Mouse (Mus musculus): ENCODE data around the gene Csk. TPM values are rescaled to one million over a fixed set of nuclear protein-coding genes. Genes with fewer than 3 reads are reported as not detected.

Gene Csk
- 24.2 and 25.1 TPM in 2 replicates for polyA plus RNA-seq (2012; rRNA removed)

DNA sequence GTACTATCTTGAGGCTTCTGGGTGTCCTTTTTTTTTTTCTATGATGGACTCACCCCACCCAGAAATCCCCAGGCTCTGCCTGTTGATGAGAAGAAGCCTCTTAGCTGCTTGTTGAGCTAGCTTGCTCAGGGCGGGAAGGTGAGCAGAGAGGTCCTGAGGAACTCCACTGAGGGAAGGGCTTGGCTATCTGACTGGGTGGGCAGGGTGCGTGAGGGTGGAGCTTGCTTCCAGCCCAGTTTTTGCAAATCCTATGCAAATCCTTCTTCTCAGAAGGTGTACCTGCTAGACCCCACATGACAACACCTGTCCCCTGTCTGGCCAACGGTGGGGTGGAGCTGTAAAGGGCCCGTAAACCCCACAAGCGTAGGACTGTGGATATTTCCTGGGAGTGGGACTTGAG lies at the start of gene Csk:
Csk (minus strand) TSS at position 349 of the 400 bp plus-strand sequence.

DNA sequence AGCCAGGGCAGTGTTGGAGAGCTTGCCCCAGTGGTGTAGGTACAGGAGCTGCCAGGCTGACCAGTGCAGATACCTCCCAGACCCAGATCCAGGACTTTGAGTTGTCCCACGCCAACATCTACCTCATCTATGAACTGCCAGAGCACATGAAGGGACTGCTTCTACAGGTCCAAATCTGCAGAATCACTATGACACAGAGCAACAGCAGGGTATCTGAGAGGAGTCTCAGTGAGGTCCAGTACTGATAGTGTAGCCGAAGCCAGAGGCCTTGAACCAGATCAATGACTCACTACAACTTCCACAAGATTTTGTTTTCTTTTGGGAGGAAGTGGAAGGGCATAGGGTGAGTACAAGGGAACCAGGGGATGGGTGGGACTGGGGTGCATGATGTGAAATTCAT lies 34.3 kb upstream of the Csk start, which contains the start of gene Cyp1a1:
Cyp1a1 (plus strand) TSS at position 178 of the 400 bp plus-strand sequence.

DNA sequence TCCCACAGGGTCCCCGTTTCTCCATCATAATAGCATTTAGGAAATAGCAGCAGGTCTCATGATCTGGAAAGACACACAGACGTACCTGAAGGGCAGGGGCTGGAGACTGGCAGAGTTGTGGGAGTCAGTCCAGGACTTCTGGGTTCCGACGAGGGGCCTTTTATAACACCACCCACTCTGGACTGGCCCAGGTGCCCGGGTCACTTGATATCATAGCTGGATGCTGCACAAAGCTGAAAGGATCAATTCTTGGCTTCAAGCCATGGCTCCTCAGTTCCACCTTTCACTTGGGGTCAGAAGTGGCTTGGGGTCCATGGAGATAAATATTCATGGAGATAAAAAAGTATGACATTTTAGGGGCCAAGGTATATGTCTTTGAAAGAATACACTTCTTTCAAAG lies 30.1 kb upstream of the Csk start, which contains the start of gene Cyp1a2:
Cyp1a2 (minus strand) TSS at position 184 of the 400 bp plus-strand sequence.

DNA sequence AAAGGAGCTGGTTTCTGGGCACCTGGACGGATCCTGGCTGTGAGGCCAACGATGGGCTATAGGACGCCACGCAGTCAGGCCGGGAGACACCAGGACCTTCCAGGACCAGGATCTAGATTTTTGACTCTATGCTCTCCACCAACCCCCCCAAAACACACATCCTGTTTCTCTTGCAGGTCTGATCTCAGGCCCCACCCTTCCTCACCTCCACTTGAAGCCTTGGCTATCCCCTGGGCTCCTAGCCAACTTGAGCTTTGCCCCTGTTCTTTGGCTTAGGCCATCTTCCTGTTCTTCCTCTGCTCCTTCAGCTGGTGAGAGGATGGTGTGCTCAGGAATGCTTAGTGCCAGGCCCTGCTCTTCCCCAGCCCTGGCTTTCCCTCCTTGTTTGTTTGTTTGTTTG lies 32.8 kb downstream of the Csk start, which contains the start of gene Lman1l:
Lman1l (minus strand) TSS at position 101 of the 400 bp plus-strand sequence.

DNA sequence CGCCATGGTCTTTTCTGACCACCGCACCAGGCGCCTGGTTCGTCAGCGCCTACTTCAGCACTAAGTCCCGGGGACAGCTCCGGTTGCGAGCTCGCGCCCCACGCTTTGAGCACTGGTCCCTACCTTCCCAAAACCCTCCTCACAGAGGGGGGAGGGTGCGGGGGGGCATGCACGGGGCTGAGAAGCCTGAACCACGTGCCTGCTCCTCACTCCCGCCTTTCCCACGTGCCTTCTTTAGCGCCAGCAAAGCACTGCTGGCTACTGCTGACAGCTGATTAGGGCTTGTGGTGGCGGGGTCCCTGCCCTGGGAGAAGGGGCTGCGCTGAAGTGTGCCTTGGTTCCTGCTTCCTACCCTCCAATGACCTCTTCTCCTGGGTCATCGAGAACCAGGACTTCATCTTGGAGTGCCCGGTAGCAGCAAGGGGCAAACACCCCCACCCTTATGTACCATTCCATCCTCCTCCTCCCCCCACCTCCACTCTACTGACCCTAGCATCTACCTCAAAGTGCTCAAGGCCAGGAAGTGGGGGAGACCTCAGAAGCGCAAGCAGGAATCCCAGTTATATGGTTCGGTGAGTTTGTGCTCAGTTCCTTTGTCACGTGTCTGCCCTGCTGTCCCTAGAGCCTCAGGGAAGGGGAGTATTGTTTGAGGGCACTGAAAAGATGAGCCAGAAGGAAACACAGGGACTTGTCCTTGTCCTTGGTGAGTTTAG lies 47.1 kb downstream of the Csk start, which contains the start of gene Cplx3:
Cplx3 (minus strand) TSS at position 143 of the 713 bp plus-strand sequence.

DNA sequence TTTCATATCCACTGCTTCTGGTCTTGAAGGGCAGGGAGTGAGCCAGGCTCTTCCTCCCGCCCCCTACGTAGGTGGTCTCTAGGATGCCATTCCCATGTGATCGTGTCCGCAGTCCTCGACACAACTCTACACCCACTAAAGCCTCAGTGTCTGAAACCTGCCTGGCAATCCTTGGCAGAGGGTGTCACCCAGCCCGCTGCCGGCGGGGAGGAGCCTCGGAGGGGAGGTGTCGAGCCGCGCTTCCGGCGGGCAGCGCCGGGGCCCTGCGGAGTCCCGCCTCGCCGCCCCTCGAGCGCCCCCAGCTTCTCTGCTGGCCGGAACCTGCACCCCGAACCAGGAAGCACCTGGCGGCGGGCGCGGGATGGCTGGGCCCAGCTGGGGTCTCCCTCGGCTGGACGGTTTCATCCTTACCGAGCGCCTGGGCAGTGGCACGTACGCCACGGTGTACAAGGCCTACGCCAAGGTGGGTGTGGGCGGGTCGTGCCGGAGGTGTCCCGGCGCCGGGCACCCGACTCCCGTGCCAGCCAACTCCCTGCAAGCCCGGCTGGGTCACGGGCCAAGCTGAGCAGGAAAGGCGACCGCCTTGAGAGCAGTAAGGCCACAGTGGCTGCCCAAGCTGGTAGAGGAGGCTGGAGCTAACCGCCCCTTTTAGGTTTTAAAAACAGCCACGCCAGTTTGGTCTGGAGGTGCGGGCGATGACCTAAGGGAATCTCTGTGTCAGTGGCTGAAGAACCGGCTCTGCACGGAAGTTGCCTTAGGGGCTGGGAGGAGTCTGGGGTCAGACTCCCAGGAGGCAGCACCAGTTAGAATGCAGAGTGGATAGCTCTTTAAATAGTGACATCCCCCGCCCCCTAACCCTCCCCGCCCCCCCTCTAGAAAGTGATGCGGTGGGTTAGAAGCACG lies 64.0 kb downstream of the Csk start, which contains the start of gene Ulk3:
Ulk3 (plus strand) TSS at position 229 of the 903 bp plus-strand sequence.

Other genes with a start within 250 kb of the Csk start
- gene Ppcdc, start 213.5 kb downstream of the Csk start, polyA plus RNA-seq (2012; rRNA removed): 10.2 and 11.9 TPM in 2 replicates
- gene Scamp5, start 185.6 kb downstream of the Csk start, polyA plus RNA-seq (2012; rRNA removed): 10.4 and 12.0 TPM in 2 replicates
- gene Rpp25, start 149.6 kb downstream of the Csk start, polyA plus RNA-seq (2012; rRNA removed): 0.26 and 0.47 TPM in 2 replicates
- gene Cox5a, start 132.4 kb downstream of the Csk start, polyA plus RNA-seq (2012; rRNA removed): 168 and 176 TPM in 2 replicates
- 2.4 and 2.6 TPM in 2 replicates for gene Fam219b, start 116.1 kb downstream of the Csk start, polyA plus RNA-seq (2012; rRNA removed)
- 10.8 and 11.0 TPM in 2 replicates for gene Mpi, start 100.9 kb downstream of the Csk start, polyA plus RNA-seq (2012; rRNA removed)
- gene Scamp2, start 92.7 kb downstream of the Csk start, polyA plus RNA-seq (2012; rRNA removed): 21.4 and 22.3 TPM in 2 replicates
- gene Ulk3, start 64.2 kb downstream of the Csk start, polyA plus RNA-seq (2012; rRNA removed): 6.2 and 7.4 TPM in 2 replicates
- not detected in 2 replicates for gene Cplx3, start 47.4 kb downstream of the Csk start, polyA plus RNA-seq (2012; rRNA removed)
- not detected in 2 replicates for gene Lman1l, start 32.9 kb downstream of the Csk start, polyA plus RNA-seq (2012; rRNA removed)
- gene Cyp1a2, start 30.1 kb upstream of the Csk start, polyA plus RNA-seq (2012; rRNA removed): 1.4 and 1.8 TPM in 2 replicates
- gene Cyp1a1, start 34.3 kb upstream of the Csk start, polyA plus RNA-seq (2012; rRNA removed): 0.13 and 0.59 TPM in 2 replicates
- gene Edc3, start 54.9 kb upstream of the Csk start, polyA plus RNA-seq (2012; rRNA removed): 7.6 and 9.2 TPM in 2 replicates
- 91.3 and 101 TPM in 2 replicates for gene Clk3, start 112.2 kb upstream of the Csk start, polyA plus RNA-seq (2012; rRNA removed)
- gene Arid3b, start 183.2 kb upstream of the Csk start, polyA plus RNA-seq (2012; rRNA removed): 5.8 and 7.6 TPM in 2 replicates